Mouse (Mus musculus) left cerebral cortex, adult 2 months (tissue): ENCODE results near the gene Fbxl13. TPM values are rescaled to one million over a fixed set of nuclear protein-coding genes. Genes with fewer than 3 reads are reported as not detected.

Source experiments
- DNase-seq, 2 experiments: peaks; one replicate each; pipeline ENCODE4 v3.0.0; 2021 to 2022; ENCODE audit warnings: low spot score in 2 of 2, mixed read lengths in 1 of 2; ENCODE audit errors: extremely low spot score in 1 of 2
- H3K27ac ChIP-seq: fragments of 200-600 bp; 2 replicates; pipeline ENCODE4 v1.8.1; 2022
- H3K4me3 ChIP-seq: fragments of 200-600 bp; 2 replicates; pipeline ENCODE4 v1.8.1; 2022
- CTCF ChIP-seq: fragments of 200-600 bp; IDR thresholded peaks from 2 replicates; pipeline ENCODE4 v1.8.1; 2022; ENCODE audit warnings: antibody characterized with exemption, mild to moderate bottlenecking, moderate library complexity
- intact Hi-C: fragments of 180-260 bp; cut with DNase I; formaldehyde crosslinking; loops from one replicate; pipeline ENCODE4 v1.15.1; 2025
- total RNA-seq, 2 experiments: library from RNA; stranded (reverse); gene quantifications; 2 replicates each; pipeline ENCODE4 v1.2.3; 2021

The Fbxl13 gene
- total RNA-seq, 2 experiments from 2014 or later, result 0.18 to 0.19 TPM

DNA sequence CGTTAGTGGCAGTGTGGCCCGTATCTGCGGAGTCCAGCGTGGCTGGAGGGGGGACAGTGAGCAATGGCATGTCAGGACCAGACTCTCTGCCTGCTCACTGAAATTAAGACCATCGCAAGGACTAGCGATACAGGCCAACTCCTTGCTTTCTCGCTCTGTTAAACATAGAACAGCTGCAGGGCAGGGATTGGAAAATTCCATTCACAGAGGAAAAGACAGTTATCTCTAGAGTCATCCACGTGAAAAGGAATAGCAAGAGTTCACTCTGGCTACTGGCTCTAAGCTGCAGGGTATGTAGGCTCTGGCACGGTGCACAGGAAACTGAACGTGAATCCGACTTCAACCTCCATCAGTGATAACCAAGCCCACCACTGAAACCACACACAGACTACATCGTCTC is 29.6 kb upstream of the Fbxl13 start:
- no peak for TF ChIP-seq CTCF
- Histone ChIP-seq H3K27ac (no peak overlapping the region), H3K4me3 (no peak overlapping the region)
- intact Hi-C loops, result no loop called here
- no peak for DNase-seq

- no peak for DNase-seq
- intact Hi-C loops, result no loop called here
These were observed 28.3 kb upstream of the Fbxl13 start for GRCm38 (mm10) chr5:21673742-21674141.

DNA sequence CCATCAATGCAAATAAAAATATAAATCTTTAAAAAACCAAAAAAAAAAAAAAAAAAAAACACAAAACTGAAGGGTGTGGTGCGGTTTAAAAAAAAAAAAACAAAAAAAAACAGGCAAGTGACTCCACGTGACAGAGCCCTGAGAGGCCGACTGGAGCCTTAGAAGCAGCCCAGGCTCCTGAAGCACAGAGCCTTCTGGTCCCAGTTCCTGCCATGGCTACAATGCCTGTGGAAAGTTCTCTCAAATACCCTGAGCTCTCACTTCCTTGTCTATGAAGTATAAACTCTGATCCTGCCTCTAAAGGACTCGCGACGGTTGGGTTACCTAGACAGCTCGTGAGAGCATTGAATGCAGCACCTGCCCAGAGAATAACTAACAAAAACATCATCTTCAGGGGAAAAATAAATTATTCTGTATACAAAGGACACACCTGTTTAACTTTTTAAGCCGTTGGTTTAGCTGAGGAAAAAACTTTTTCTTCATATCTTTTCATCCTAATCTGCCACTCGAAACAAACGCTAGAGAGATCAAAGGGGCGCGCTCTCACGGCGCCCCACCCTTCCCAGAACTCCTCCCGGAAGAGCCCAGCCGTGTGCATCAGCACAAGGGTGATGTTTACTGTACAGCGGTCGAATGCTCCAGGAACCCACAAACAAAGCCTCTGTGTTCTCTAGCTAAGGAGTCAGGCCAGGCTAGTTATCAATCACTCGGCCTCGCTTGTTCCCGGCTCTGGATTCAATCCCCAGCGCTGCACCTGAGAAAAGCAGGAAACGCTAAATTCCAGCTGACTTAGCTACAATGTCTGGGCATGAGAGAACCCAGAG is 27.6 kb upstream of the Fbxl13 start:
- TF ChIP-seq CTCF, result no peak
- Histone ChIP-seq H3K27ac (peak overlapping the region; percentile 64), H3K4me3 (peak overlapping the region; percentile 37)
- intact Hi-C loops, result no loop called here
- no peak for DNase-seq

More at GRCm38 (mm10) chr5:21673742-21674141, 28.3 kb upstream of the Fbxl13 start:
- Histone ChIP-seq H3K27ac (peak overlapping the region; percentile 24; the same call in 1 of the 2 replicates), H3K4me3 (no peak overlapping the region)
- no peak for TF ChIP-seq CTCF

DNA sequence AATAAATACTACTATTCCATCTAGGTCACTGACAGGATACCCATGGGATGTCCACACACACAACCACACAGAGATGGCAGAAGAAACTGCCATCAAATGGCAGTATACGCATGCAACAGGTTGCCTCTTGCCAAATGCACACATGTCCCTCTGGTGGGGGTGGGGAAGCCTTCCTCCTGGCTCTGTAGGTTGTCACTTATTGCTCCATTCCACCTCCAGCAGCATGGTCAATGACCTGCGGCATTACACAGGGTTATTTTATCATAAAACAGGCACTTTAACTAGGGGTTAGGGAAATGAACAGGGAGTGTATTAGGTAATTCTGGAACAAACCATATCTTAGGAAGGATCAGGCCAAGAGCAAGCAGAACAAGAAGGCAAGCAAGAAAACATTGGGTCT is 23.9 kb upstream of the Fbxl13 start:
- TF ChIP-seq CTCF, result no peak; the same call in 1 of the 2 replicates
- H3K4me3 ChIP-seq, result no peak overlapping the region
- H3K27ac ChIP-seq, result no peak overlapping the region
- no peak for DNase-seq
- intact Hi-C loops, result loop anchor here (5.0 kb wide), 1 partner anchor 118 kb away; the partner anchor contains the start of genes Dnajc2 and Psmc2

DNA sequence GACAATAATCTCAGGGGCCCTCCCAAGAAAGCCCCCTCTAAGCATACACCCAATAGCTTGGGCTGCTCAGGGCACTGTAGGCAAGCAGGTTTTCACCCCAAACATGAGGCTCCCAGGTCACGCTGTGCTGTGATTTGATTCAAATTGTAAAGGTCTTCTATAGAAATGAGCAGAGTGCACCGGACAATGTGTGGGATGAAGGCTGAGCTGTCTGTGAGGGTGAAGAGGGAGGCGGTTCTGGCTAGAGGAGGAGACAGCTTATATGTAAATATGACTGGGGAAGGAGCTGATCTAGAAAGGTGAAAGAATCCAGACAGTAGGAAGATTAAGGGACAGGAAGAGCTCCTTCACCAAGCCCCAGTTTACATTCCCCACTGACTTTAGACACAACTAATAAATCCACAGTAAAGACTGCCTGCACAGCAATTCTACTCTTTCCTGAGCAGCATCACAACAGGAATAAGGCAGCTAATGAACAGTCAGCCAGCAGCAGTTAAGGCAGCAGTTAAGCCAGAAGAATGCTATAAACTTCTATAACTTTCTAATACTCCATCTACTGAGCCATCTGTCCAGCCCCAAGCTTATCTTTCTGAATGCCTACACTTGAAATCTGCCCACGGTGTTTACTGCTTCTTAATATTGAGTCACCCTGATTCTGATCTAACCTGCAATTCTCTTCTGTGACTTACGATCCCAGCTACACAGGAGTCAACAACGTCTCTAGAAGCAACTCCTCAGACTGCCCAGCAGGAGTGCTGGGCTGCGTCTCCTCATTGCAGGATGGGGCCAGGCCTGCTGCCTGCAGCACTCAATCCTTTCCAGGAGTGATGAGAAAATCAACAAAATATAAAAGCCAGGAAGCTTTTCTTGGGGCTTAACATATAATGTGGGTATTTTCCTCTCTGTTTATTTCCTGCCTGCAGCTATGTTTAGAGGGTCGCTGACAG is 22.0 kb upstream of the Fbxl13 start:
- Histone ChIP-seq H3K27ac (no peak overlapping the region), H3K4me3 (no peak overlapping the region)
- no peak for DNase-seq
- TF ChIP-seq CTCF, result no peak; the same call in 1 of the 2 replicates
- intact Hi-C loops, result loop anchor here (5.0 kb wide), 1 partner anchor 120 kb away; the partner anchor contains the start of genes Dnajc2 and Psmc2

- intact Hi-C loops, result no loop called here
These were observed 17.6 kb upstream of the Fbxl13 start for GRCm38 (mm10) chr5:21663081-21663480.

DNA sequence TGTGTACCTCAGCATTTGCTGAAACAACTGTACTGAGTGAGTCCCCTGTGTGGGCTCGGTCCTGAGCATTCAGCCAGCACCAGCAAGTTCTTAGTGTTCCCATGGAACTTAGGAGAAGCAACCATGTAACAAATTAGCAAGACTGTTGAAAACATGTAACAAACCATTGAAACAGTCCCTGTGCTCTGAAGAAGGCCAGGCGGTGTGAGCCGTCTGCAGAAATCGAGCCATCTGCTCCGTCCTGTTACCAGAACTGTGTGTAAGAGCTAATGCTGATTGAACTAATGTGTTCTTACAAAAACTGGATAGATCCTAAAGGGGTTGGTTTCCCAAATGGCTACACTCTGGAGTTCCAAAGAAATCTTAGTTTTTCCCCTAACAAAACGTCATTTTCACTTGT is 15.4 kb upstream of the Fbxl13 start:
- no peak for TF ChIP-seq CTCF
- Histone ChIP-seq H3K27ac (peak overlapping the region; percentile 28; the same call in 1 of the 2 replicates), H3K4me3 (no peak overlapping the region)
- intact Hi-C loops, result no loop called here
- DNase-seq, result no peak

More at GRCm38 (mm10) chr5:21663081-21663480, 17.6 kb upstream of the Fbxl13 start:
- TF ChIP-seq CTCF, result no peak
- DNase-seq, result no peak
- no peak overlapping the region for H3K4me3 ChIP-seq
- no peak overlapping the region for H3K27ac ChIP-seq

DNA sequence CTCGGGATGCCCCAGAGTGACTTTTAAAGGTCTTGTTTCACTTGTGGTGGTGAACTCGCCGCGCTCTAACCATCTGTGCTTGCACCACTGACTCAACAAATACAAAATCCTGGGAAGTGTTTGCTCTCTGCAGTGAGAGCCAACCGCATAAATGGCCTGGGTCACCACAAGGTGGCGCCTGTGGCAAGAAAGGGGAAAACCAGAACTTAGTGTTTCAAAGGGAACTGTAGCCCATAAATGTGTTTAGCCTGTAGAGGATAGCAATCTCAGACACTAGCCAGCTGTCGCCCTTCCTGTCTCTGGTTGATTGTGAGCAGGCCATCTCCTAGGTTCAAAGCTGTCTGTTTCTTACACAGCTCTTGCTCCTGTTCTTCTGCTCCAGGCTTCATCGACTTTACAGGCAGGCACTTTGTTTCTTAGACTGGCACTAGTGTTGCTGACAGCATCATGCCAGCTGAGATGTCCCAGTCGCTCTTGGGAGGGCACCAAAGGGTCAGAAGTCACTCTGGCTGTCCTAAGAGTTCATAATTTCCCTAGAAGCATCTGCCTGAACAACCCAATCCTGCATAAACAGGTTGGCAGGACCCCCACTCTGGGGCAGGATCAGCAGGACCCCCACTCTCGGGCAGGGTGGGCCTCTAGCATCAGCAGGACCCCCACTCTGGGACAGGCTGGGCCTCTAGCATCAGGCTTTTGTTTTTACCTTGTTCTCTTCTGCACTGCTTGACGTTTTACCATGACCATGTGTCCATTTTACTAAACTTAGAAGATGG is 13.4 kb upstream of the Fbxl13 start:
- peak overlapping the region; percentile 56; the same call in 1 of the 2 replicates for H3K27ac ChIP-seq
- intact Hi-C loops, result loop anchor here (1.0 to 5.0 kb wide), 3 partner anchors 42 to 858 kb away; partner anchors contain the start of genes Napepld and Pmpcb
- no peak overlapping the region for H3K4me3 ChIP-seq
- DNase-seq, result peak; percentile 74 to 84
- peak; percentile 94 for TF ChIP-seq CTCF

DNA sequence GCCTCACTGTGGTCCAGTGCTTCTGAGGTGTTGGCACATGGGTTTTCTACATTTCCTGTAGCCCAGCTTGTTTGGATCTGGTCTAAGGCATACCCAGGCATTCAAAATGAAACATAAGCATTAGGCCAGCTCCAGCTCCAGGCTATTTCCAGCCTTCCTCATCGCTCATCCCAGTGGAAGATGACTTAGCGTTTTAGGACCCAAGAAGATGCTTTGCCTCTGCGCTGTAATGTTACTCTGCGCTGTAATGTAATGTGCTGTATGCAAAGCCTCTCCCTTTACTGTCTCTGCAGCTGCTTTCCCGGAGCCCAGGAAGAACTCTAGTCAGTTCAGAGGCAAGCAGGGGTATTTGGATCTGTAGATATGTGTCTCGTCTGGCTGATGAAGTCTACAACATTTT is 12.6 kb upstream of the Fbxl13 start:
- no peak for TF ChIP-seq CTCF
- DNase-seq, result no peak
- peak overlapping the region; percentile 56 for H3K27ac ChIP-seq
- intact Hi-C loops, result loop anchor here (1.0 to 5.0 kb wide), 3 partner anchors 43 to 859 kb away; partner anchors contain the start of genes Napepld and Pmpcb
- H3K4me3 ChIP-seq, result no peak overlapping the region

DNA sequence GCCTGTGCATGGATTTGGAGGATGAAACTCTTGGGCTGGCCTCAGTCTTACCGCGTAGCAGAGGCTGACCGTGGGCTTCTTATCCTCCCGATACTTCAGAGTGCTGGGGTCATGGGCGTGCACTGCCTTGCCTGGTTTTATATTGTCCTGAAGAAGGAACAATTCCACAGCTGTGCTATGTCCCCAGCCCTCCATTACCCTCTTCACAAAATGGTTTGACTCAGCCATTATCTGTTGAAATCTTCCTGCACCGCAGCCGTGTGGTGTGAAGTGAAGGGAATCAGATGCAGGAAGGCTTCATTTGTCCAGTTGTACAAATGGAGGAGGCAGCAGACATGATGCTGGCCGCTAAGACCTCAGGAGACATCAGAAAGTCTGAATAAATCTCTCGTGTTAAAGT is 11.5 kb upstream of the Fbxl13 start:
- no peak overlapping the region for H3K27ac ChIP-seq
- DNase-seq, result no peak
- no peak for TF ChIP-seq CTCF
- intact Hi-C loops, result loop anchor here (5.0 kb wide), 1 partner anchor 860 kb away; no protein-coding TSS in a partner anchor
- H3K4me3 ChIP-seq, result no peak overlapping the region
